Mouse (Mus musculus) mature B cell (primary cell): ENCODE results near the gene Mgat3.

Experiments used
- in situ Hi-C: fragments of 300-500 bp; cut with MboI; formaldehyde crosslinking; loops from 2 replicates; pipeline ENCODE4 v1.14.3; 2019

The Mgat3 gene

GRCm38 (mm10) chr15:80225796-80226195 lies 52.3 kb downstream of the Mgat3 start:
- in situ Hi-C loops: no loop called here

DNA sequence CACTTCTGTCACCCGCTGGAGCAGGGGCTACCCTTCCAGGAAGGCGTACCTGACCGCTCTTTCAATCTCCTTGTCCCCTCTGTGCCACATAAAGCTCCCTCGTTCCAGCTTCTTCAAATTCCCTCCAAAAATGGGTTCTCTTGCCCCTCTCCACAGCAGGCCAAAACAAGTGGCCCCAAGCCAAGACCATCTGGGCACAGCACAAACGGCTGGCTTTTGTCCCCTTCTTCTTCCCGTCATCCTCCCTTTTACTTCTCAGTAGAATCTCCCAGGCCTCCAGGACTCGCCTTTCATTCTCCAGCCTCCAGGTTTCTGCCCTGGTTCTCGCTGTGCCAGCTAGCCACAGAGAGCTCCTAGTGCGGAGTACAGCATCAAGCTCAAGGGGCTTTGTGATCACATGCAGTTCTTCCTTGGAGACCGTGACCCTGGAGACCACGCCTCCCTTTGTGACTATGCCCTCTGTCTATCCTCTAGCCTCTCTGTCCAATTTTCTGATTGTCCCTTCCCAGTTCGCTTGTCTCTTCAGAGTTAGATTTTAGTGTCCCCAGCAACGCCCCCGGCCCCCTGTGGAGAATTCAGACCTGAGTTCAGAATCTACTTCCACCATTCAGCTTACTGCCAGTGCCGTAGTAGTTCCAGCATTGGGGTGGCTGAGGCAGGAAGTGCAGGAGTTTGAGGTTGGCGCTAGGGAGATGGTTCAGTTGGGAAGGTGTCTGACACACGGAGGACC lies 54.7 kb downstream of the Mgat3 start:
- in situ Hi-C loops: no loop called here

DNA sequence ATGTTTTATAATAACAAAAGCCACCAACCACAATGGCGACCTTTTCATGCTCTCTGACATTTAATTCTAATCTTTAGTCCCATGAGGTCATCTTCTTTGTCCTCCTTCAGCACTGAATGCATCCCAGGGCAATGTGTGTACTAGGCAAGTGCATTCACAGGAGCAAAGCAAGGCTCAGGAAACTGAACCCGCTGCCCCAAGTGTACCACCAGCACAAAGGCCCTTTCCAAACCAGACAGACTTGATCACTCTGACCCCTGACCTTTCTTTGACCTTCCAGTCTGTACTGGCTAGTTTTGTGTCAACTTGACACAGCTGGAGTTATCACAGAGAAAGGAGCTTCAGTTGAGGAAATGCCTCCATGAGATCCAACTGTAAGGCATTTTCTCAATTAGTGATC lies 58.8 kb downstream of the Mgat3 start:
- in situ Hi-C loops: no loop called here

GRCm38 (mm10) chr15:80233053-80233452 lies 59.5 kb downstream of the Mgat3 start:
- in situ Hi-C loops: no loop called here

DNA sequence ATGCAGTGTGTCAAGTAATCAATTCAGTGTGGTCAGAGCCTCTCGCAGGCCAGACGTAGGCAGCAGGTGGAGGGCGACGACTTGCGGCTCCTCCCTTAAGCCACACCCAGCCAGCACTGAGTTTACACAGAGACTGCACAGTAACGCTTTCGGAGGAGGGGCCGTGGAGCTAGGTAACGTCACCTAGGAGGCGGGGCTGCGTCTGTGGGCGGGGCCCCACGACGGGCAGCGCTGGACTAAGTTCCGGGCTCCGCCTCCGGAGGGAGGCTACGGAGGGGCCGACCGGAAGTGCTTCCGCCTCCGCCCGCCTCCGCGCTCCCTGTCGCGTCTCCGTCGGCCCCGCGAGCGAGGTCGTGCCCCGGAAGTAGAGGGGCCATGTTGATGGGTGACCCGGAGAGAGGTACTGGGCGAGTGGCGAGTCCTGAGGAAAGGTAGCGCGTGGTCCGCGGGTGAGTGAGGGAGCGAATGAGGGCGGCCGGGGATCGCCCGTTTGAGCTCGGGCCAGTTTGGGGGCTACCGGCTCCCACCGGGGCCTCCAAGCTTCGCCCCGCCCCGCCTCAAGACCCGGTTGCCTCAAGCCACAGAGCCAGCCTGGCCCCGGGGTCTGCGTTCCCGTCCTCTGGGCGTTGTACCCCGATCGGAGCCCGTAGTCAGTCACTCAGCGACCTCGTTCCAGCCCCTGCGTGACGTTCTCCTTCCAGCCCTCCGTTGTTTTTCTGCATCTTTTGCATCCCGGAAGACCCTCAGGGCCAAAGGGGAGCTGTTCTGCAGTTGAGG lies 60.4 kb downstream of the Mgat3 start, which contains the start of gene Mief1:
Gene Mief1 (plus strand): TSS at position 286 of the 777 bp plus-strand sequence.
- in situ Hi-C loops: no loop called here

DNA sequence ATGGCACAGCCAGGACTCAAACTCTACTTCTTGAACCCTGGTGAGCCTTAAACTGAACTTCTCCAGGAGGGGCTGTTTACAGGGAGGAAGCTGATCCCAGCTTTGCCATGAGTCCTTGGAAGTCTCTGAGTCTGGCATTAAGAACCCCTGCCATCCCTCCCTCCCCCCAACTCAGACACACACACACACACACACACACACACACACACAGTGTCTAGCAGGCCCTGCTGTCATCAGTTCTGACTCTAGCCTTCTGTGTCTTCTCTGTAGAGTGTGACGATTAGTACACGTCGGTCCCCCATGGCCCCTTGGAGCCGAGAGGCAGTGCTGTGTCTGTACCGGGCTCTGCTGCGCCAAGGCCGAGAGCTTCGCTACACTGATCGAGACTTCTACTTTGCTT lies 62.0 kb downstream of the Mgat3 start, which contains the start of gene AC140267.1:
Gene AC140267.1 (plus strand): TSS at position 301 of the 400 bp plus-strand sequence.
- in situ Hi-C loops: no loop called here

- in situ Hi-C loops: no loop called here
Measured at GRCm38 (mm10) chr15:80248135-80248534, 74.6 kb downstream of the Mgat3 start.

GRCm38 (mm10) chr15:80248596-80248995 lies 75.1 kb downstream of the Mgat3 start:
- in situ Hi-C loops: no loop called here

GRCm38 (mm10) chr15:80249672-80250071 lies 76.2 kb downstream of the Mgat3 start:
- in situ Hi-C loops: no loop called here

DNA sequence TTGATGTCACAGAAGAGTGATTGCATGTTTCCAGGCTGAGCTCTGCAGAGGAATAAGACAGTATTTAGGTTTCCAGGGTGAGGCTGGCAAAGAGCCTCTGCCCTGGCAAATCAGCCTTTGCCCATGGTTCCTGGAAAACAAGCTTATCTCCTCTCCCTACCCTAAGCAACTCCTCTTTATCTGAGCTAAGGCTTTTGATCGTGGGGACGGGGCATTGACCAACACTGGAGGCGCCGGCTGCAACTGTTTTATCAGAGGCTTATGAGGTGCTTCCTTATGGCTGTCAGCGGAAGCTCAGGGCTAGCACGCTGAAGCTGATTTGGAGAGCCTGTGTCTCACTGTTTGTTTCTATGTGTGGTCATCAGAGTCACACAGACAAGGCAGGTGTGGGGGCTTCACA lies 77.1 kb downstream of the Mgat3 start:
- in situ Hi-C loops: no loop called here

- in situ Hi-C loops: no loop called here
Measured at GRCm38 (mm10) chr15:80253530-80253929, 80.0 kb downstream of the Mgat3 start.

DNA sequence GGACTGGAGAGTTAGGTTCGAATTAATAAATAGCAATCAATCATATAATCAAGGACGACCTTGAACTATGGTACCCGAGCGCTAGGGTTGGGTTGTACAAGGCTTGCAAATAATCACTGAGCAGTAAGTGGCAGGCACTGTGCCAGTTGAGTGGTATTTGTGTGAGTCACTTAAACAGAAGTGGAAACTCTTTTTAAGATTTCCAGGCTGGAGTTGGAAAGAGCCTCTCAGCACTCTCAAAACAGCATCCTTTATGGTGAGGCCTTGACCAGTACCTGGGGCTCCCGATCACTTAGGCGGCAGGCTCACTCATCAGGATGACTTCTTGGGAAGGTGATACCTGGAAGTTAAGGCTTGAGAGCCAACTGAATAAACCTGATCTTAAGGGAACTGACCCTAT lies 80.7 kb downstream of the Mgat3 start:
- in situ Hi-C loops: no loop called here

- in situ Hi-C loops: no loop called here
Measured at GRCm38 (mm10) chr15:80254847-80255645, 81.5 kb downstream of the Mgat3 start, which contains the start of gene Atf4. Atf4 (plus strand) TSS chr15:80255184.

- in situ Hi-C loops: no loop called here
Measured at GRCm38 (mm10) chr15:80255646-80256121, 82.2 kb downstream of the Mgat3 start.

GRCm38 (mm10) chr15:80256242-80256641 lies 82.7 kb downstream of the Mgat3 start:
- in situ Hi-C loops: no loop called here

- in situ Hi-C loops: no loop called here
Measured at GRCm38 (mm10) chr15:80256656-80257601, 83.4 kb downstream of the Mgat3 start.

DNA sequence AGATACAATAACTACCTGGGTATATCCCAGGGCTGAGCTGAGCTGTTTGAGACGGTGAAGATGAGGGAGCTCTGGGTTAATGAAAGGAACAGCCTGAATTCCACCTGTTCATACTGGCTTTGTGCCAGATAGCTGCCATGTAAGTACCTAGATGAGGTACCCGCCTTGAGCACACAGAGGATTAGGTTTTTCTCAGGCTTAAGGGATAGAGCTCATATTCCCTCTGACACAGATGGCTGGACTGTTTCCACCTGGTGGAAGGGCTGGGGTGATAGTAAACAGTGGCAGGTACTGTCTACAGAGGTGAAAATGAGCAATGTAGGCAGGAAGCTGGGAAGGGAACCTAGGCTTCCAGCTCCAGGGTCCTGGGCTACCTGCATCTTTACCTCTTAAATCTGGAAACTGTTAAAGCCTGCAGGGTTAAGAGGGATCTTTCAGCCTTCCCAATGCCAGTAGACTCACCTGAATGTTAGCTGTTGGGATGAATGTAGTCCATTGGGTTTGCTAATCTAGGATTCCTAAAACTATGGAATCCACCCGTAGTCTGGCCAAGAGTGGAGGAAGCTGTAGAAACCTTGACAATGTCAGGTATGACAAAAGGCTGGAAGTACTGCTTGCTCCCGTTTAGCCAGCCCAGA lies 84.2 kb downstream of the Mgat3 start:
- in situ Hi-C loops: no loop called here

GRCm38 (mm10) chr15:80258240-80259170 lies 85.0 kb downstream of the Mgat3 start:
- in situ Hi-C loops: no loop called here

DNA sequence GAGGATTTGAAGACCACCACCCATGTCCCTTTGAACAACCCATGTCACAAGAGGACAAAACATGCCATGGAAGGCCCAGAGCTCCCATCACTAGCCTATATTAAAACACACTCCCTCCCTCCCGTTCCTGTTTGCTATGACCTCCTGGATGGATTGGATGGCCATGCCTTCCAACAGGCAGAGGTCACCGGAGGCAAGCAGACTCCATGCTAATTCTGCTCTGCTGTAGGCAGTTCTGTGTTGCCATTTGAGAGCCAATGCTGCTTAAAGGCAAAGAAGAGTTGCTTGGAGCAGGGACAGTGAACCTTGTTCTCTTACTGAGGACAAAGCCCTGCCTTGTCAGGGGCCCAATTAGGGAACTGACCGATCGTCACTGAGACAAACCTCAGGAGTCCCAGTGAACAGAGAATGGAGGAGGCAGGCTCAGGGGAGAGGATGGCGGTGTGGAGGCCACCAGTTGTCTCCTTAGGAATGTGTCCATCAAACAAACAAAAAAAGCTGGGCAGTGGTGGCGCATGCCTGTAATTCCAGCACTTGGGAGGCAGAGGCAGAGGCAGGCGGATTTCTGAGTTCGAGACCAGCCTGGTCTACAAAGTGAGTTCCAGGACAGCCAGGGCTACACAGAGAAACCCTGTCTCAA lies 86.0 kb downstream of the Mgat3 start:
- in situ Hi-C loops: no loop called here
